Mouse (Mus musculus): Measurements from ENCODE around the gene Rnpepl1.

DNA sequence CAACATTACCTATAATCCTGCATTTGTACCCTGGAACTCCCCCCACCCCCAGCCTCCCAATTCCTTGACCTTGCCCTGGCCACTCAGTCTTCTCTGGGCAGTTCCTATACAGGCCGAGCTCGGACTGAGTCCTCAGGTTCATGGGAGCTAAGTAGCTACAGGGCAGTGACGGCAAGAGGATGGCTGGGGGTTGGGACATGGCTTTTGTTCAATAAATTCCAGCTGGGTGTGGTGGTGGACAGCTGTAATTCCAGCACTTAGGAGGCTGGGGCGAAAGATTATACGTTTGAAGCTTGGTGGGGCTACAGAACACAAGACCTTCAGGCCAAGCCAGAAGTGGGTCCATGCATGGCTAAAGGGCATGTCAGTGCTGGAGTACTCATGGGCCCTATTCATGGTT is 30.5 kb upstream of the Rnpepl1 start:
- TF ChIP-seq EP300 (IDR thresholded peaks at IDR 0.05; ENCODE audit: insufficient read depth, low read depth, low read length): no peak
- no peak for TF ChIP-seq CTCF (IDR thresholded peaks at IDR 0.05)
